Mouse (Mus musculus) megakaryocyte, embryonic 14.5 days (primary cell): Measurements from ENCODE around the gene Pcgf2.

ENCODE experiments used
- FLI1 ChIP-seq: IDR thresholded peaks from 2 replicates; pipeline ENCODE4 v1.6.1; 2012; ENCODE audit warnings: low read length, inconsistent platforms, mixed read lengths
- GATA1 ChIP-seq: IDR thresholded peaks from 3 replicates; pipeline ENCODE4 v1.6.1; 2012; ENCODE audit warnings: mixed read lengths, low read length, inconsistent platforms, borderline replicate concordance

DNA sequence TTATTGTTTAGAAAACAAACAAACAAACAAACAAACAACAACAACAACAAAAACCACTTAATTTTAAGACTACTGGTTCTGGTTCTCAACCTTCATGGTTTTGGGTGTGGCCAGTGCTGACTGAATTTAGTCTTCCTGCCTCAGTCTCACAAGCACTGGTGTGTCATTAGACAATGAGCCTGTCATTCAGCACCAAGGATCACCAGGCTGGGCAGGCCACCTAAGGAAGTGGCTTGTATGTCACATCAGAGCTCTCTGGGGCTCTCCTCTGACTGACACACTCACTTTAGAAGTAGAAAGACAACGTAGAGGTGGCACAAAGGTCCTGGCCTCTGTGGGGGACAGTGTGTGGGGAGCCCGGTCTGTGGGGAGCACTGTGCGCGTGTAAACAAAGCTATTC, 18.7 kb upstream of the Pcgf2 start:
- TF ChIP-seq GATA1 (no peak), FLI1 (no peak)
